Mouse (Mus musculus): ENCODE results near the gene Pnliprp2.

The Pnliprp2 gene

GRCm38 (mm10) chr19:58795114-58795669 lies 35.7 kb downstream of the Pnliprp2 start:
- no peak for DNase-seq (ENCODE audit: low read depth, low spot score)

- no peak for DNase-seq (ENCODE audit: low read depth, low spot score)
Observed at GRCm38 (mm10) chr19:58805191-58805779, 45.8 kb downstream of the Pnliprp2 start.

DNA sequence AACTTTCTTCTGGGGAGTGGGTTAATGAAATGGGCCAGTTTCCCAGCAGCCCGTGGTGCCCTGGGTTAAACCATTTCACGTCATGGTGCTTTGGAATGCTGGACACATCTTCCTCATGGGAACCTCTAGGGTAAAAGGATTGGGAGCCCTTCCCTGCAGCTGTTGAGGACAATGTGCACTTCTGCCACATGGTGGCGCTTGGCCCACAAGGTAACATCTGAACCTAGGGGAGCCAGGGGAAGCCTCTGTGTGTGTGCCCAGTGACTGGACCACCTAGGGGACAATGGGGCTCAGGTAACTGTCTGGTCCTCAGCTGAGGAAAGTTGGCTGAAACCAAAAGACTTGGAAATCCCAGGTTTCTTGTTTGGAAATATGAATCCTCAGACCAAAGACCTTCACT lies 46.8 kb downstream of the Pnliprp2 start:
- DNase-seq (ENCODE audit: low read depth, low spot score) = peak; percentile 67

- no peak for DNase-seq (ENCODE audit: low read depth, low spot score)
Observed at GRCm38 (mm10) chr19:58808864-58809263, 49.3 kb downstream of the Pnliprp2 start.

DNA sequence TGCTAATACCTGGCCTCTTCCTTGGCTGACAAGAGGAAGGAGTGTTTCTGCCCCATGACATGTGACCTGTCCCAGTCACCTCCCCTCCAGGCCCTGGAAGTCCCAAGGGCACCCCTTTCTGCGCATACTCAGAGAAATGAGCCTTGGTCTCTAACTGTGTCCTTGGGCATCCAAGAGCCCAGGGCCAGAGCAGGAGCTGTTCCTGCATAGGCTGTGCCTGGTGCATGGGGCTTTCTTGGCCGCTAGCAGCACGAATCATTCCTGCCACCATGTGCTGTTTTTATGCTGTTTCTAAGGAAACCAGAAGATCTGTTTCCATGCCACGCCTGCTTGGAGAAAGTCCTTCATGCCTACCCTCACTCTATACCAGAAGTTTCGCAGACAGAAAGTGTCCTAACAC lies 51.0 kb downstream of the Pnliprp2 start:
- no peak for DNase-seq (ENCODE audit: low read depth, low spot score)

- DNase-seq (ENCODE audit: low read depth, low spot score) = no peak
Observed at GRCm38 (mm10) chr19:58815179-58815922, 55.8 kb downstream of the Pnliprp2 start.

- no peak for DNase-seq (ENCODE audit: low read depth, low spot score)
Observed at GRCm38 (mm10) chr19:58816453-58817041, 57.0 kb downstream of the Pnliprp2 start.

- no peak for DNase-seq (ENCODE audit: low read depth, low spot score)
Observed at GRCm38 (mm10) chr19:58817398-58817797, 57.9 kb downstream of the Pnliprp2 start.

DNA sequence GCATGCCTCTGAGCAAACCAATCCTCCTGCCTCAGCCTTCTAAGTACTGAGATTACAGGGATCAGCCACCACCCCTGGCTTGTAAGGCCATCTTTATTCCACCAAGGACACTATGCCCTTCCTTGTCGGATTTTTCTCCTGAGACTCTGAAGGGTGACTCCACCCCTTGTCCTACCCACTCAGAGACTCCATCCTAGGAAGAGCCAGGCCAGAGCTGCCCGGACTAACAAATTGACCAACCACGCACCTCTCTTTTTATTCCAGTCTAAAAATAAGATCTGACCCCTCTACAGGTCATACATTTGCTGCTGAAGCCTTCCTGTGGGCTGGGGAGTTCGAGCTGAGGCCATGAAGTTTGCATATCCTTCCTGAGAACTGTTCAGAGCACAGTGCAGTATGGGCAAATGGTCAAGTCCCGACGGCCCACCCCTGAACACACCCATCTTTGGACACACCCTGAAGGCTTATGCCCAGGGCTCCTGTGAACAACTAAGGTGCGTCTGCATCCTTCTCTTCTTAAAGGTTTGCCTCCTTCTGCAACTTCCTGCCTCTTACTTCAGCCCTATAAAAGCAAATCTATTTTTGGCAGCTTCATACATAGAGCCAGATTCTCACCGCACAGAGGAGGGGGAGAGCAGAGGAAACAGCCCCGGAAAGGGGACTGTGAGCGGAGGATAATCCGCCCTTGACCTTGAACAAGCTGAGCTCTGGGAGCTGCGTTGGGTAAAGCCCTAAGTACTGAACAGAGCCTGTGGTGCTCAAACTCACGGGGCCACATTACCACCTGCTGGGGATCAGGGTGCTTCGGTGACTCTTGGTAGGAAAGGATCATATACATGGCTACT lies 59.3 kb downstream of the Pnliprp2 start:
- peak; percentile 41 for DNase-seq (ENCODE audit: low read depth, low spot score)

DNA sequence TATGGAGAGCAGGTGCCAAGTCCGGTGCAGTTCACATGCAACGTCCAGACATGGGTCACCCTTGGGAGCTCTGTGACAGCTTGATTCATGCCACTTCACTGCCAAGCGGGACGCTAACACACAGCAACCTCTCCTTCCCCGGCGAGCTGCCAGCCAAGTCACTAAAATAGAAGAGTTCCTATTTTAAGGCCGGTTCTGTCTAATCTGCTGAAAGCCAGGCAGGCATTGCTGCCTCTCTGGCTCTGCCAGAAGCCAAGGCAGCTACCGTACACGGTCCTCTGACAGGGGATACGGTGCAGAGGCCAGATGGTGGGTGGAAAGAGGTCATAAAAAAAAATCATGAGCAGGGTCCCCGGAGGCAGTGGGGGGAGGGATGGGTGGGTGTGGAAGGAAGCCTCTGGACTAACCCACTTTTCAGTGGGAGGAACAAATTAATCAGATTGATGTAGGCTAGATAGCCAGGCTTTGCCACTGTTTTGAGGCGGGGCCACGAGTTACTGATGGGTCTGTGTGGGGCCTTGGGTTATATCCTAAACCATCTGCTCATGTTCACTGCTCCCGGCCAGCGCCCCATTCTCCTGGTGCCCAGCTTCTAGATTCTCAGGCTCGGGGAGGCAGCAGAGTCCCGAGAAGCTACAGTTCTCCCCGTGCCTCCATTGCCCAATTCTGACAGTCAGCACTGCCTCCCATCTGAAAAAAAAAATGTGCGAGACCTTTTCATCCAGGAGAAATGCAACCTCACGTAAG lies 63.1 kb downstream of the Pnliprp2 start:
- DNase-seq (ENCODE audit: low read depth, low spot score) = peak; percentile 53

DNA sequence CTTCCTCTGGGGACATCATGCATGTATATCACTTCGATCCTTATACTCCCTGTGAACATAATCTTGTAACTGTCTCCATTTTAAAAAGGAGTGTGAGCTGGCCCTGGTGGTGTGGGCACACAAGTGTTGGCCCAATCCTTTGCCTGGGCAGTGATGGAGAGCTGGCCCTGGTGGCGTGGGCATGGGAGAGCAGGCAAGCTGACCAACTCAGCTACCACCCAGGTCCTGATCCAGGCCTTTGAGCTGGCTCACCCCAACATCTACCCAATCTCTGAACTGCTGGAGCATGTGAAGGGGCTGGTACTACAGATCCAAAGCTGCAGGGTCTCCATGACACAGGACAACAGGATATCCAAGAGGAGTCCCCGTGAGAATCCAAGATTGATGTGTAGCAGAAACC lies 63.8 kb downstream of the Pnliprp2 start:
- no peak for DNase-seq (ENCODE audit: low read depth, low spot score)

DNA sequence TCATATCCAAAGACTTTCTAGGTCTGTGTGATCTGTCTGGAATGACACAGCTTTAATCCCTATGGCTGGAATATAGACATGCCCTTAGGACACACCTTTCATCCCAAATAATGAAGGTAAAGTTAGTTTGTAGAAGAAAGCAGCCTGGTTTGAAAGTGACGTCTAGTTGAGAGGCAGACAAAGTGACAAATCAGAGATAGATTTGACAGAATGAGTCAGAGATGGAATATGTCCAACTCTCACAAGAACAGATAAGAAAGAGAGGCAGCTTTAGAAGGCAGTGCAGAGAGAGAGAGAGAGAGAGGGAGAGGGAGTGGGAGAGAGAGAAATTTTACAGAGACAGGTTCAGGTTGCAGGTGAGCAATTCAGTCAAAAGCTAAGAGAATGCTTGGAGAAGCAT lies 64.8 kb downstream of the Pnliprp2 start:
- no peak for DNase-seq (ENCODE audit: low read depth, low spot score)

All from retina, postnatal 7 days (tissue).